Mouse (Mus musculus) olfactory bulb, adult 2 months (tissue): Measurements from ENCODE around the gene Tbc1d16.

Experiments
- CTCF ChIP-seq: fragments of 200-500 bp; IDR thresholded peaks from 2 replicates; pipeline ENCODE4 v1.5.1; 2012; ENCODE audit warnings: low read depth, mild to moderate bottlenecking, low read length, moderate library complexity; ENCODE audit not compliant: insufficient read depth
- POLR2A ChIP-seq: fragments of 200-500 bp; IDR thresholded peaks from 2 replicates; pipeline ENCODE4 v1.6.1; 2012; ENCODE audit warnings: mild to moderate bottlenecking, low read depth, low read length, moderate library complexity; ENCODE audit not compliant: insufficient read depth

DNA sequence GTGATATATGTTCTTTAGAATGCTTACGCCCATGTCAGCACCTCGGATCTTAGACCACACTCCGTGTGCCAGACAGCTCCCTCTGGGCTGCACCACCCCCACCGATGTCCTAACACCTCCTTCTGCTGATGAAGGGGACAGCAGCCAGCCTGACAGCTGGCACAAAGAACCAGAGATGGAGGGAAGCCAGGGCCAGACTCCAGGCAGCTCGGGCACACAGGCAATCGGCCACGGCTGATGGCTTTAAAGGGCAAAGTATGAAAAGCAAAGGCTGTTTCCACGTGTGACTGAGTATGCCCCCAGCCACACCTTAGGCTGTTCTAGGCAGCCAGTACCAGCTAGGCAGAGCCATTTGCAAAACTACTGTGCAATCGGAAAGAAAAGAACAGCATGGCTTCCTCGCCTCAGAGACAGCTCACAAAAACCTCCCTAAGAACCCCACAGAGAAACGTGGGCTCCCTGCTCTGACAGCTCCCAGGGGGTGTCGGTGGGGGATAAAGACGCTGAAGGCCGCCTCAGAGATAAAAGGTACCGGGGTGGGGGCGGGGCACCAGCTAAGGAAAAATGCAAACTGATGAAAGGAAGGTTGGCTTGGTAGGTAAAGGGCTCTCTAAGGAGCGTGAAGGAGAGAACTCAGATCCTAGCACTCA lies 8.4 kb downstream of the Tbc1d16 start:
- TF ChIP-seq CTCF = no peak
- no peak for TF ChIP-seq POLR2A
